Mouse (Mus musculus) brain, embryonic 14.5 days (tissue): ENCODE results near the gene Commd2.

Source experiments
- CTCF ChIP-seq: fragments of 200-500 bp; IDR thresholded peaks from 2 replicates; pipeline ENCODE4 v1.5.1; 2012; ENCODE audit warnings: inconsistent platforms, mild to moderate bottlenecking, moderate library complexity, borderline replicate concordance; ENCODE audit not compliant: insufficient read depth, insufficient read length; ENCODE audit errors: extremely low read depth
- POLR2A ChIP-seq: fragments of 200-500 bp; IDR thresholded peaks from 2 replicates; pipeline ENCODE4 v1.6.1; 2012; ENCODE audit warnings: mild to moderate bottlenecking, inconsistent platforms, borderline replicate concordance; ENCODE audit not compliant: poor library complexity, insufficient read depth, insufficient read length, severe bottlenecking; ENCODE audit errors: extremely low read depth

GRCm38 (mm10) chr3:57596566-57596965 lies 54.9 kb downstream of the Commd2 start:
- no peak for TF ChIP-seq POLR2A
- no peak for TF ChIP-seq CTCF
